Mouse (Mus musculus): ENCODE measurements around the gene Cdyl.

Gene Cdyl

DNA sequence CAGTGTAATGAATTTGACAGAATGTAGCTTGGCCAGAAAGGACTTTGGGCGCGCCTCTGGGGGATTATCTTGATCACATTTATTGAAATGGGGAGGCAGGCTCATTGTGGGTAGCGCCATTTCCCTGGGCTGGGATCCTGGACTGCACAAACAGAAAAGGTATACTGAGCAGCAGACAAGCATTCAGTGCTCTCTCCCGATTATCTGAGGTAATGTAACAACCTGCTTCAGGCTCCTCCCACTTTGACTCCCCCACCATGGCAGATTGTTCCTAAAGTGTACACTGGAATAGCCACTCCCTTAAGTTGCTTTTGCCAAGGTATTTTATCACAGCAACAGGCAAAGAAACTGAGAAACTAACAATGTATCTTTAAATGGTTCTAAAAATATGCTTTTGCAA, 58.0 kb downstream of the Cdyl start:
- DNase-seq: no peak

DNA sequence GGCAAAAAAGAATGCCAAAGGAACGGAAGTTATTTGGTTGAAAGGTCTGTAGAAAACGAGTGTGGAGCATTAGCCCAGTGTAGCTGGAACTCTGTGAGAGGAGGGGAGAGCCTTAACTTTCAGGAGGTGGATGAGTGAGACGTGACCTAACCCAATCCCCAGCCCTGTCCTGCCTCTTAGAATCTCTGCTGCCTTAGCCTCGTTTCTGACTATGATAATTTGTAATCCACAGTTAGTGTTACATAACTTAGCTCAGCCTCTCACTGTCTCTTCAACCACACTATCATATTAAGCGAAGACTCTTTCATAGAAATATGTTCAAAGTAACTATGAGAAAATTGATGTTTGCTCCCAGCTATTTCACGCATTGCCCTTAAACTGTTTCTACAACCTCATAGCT, 59.9 kb downstream of the Cdyl start:
- no peak for DNase-seq

DNA sequence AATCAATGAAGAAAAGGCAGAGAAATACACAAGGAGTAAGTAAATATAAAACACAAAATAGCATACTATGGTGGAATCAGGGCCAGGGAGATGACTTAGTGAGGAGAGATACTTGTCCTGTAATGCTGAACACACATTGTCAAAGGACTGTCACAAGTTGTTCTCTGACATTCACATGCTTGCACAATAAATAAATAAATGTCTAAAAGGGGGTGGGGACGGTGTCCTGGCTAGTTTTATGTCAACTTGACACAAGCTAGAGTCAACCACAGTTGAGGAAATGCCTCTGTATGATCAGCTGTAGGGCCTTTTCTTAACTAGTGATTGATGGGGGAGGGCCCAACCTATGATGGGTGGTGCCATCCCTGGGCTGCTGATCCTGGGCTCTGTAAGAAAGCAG, 63.4 kb downstream of the Cdyl start:
- no peak for DNase-seq

DNA sequence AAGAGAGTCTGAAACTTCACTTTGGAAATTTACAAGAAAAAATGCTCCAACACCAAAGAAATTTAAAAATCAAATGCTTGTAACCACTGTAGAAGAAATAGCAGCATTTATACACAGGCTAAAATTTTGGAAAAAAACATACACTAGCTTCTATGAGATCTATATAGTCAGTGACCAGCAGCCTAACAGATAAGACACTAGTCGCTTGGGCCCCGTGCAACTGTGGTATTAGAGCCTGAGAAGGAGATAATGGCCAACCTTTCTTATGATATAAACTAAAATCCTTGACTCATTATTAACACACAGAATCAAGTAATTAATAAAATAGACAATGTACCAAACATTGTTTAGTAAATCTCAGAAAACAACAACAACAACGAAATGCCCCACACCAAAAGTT, 66.4 kb downstream of the Cdyl start:
- no peak for DNase-seq

DNA sequence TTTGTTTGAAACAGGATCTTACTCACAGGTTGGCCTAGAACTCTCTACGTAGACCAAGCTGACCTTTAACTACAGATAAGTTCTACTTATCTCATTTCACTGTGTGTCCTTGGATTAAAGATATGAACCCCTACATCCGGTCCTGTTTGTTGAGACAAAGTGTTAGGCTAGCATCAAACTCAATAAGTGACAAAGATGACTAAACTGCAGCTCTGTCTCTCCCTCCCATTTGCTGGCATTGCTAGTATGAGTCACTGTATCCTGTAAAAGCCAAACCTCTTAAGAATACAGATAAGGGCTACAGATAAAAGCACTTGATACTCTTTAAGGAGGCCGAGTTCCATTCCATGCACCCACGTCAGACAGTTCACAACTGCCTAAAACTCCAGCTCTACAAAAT, 72.5 kb downstream of the Cdyl start:
- no peak for DNase-seq

DNA sequence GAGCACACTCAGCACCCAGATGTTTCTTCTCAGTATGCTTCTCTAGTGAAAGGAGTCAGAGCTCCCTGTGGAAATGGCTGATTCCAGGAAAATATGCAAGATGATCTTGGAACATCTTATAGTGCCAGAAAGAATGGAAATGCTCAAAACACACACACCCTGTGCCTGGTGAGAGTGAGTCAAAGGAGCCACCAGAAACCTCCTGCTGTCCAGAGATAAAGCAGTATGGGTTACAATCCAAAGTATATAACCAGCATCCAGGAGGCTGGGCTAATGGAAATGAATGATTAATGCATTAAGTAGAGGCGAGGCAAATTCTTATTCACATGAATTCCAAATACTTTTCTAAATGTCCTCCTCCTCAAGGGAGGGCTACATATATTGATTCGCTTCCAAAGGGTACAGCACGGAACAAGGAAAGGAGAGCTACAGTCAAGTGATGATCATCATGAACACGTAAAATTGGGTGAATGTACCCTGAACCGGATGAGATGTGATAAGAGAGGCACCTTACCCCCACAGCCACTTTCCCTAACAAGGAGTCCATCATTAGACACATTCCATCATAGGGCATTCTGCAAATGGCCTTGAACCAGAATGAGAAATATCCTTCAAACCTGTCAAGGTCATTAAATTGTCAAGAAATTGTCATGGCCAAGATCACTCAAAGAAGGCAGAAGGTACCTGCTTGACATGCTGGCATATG, 73.4 kb downstream of the Cdyl start:
- DNase-seq: no peak

DNA sequence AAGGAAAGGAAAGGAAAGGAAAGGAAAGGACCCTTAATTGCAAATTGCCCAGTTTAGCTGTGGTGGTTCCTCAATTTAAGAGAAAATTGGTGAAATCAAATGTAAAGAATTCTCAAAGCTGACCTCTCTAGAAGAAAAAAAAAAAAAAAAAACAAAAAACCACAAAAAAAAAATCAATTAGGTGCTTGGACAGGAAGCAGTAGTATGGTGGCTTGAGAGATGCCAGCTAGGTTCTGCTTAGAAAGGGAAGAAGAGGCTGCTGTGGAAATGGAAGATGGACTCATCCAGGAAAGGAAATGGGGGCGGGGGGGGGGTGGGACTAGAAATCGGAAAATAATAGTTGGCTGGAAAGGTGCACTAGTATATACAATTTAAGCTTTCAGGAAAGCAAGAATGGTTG, 77.9 kb downstream of the Cdyl start:
- DNase-seq: no peak

DNA sequence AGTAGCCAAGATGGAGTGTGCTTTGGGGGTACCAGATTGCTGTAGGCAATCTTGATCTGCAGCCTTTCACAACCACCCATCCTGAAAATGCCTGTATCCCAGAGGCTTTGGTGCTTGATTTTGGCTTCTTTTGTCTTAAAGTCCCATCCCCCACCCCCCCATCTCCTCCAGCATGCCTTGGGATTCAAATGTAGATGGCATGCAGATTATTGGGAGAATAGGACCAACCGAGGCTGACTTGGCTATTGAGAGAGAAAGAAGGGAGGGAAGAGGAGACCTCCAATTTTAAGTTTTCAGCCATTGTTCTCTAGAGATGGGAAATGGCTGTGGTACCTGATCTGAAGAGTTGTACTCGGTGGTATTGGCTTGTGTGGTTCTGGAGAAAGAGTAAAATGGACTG, 78.6 kb downstream of the Cdyl start:
- DNase-seq: no peak

DNA sequence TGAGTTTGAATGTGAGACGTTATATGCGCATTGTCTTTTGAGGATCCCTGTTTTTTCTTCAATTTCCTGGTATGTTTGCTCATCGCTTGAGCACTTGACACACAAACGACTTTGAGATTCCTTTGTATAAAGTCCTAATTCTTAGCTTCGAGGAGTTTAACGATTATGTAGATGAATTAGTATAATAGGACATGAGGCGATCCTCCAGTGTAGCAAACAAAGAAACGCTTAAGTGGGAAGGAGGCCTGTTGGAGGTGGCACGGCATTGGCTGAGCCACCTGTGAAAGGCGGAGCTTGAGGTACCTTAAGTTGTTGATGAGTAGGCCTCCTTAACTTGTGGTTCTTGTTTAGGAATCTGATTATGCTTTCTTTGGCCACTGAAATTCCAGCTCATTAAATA, 79.8 kb downstream of the Cdyl start:
- DNase-seq: no peak

DNA sequence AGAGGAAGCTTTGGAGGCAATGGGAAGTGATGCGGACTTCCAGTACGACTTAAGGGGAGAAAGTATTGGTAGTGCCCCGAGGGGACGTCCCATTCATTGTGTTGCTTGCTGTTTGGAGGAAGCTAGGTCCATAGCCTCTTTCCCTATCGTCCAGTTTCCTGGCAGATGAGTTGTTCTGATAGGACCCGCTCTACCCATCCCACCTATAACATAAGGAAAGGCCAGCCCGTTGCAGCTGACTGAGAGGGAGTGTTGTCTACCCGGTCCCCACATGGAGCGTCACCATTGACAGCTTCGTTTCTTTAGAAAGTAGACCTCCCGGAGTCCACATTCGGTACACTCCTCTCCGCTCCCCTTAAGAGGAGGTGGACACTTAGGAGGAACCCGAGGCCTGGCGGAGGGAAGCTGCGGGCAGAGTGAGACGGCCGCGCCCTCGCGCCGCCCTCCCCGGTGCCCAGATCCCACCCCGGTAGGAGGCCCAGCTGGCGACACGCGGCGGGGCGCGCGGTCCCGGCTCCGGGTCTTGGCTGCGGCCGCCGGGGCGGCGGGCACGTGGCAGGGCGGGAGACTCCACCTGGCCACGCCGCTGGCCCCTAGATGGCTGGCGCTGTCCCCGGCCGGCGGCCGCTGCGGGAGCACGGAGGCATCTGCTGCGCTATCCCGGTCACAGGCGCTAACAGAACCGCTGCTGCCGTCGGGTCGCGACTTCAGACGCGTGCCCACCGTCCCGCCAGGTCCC, 80.8 kb downstream of the Cdyl start:
- peak; percentile 80 for DNase-seq

DNA sequence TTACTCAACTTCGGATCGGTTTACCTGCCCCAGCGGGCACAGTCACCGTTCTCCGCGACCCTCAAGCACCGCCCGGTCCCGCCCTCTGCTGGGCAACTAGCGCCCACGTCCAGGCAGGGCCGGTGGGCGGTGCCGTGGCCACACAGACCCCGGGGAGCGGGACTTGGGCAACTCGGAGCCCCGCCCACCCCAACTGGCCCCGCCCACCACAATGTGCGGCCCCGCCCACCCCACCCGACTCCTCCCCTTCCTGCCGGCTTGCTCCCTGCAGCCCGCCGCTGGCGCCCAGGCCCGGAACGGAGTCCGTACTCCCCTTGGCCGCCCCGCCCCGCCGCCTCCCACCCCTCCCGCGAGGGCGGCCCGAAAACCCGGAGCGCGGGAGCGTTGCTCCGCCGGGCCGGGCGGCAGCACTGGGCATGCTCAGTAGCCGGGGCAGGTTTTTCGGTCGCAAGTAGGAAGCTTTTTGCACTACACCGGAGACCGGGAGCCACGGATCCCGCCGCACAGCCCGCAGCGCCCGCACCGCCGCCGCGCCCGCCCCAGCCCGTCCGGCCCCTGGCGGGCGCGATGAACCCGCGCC, 81.5 kb downstream of the Cdyl start:
- peak; percentile 90 for DNase-seq

DNA sequence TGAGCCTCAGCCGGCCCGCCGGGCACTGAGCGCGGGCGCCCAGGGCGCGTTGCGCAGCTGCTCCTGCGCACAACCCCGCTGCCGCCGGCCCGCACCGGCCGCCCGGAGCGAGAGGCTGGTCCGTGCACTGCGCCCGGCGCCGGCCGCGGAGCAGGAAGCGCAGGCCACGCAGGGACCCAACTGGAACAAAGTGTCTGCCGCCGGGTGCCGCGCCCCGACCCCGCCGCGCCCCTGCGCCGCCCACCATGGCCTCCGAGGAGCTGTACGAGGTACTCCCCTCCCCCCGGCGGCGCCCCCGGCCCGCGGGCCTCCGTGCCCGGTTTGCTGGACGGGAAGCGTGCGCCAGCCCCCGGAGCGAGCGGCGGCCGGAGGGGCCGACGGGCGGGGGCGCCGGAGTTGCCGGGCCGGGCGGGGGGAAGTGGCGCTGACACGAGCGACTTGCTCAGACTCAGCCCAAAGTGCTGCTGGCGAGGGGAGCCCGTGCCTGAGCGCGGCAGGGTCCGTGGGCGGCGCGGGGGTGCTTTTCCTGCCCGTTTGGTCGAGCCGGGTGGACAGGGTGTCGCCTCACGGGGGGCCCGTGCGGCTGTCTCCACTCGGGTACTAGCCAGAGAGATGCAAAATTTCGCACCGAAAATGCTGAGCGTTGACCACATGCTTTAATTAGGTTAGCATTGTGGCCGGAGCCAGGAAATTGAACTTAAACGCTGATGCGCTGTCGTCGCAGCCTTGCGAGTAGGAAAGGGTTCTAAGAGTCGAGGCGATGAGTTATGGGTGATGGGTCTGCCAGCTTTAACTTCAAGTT, 82.2 kb downstream of the Cdyl start:
- peak; percentile 64 for DNase-seq

DNA sequence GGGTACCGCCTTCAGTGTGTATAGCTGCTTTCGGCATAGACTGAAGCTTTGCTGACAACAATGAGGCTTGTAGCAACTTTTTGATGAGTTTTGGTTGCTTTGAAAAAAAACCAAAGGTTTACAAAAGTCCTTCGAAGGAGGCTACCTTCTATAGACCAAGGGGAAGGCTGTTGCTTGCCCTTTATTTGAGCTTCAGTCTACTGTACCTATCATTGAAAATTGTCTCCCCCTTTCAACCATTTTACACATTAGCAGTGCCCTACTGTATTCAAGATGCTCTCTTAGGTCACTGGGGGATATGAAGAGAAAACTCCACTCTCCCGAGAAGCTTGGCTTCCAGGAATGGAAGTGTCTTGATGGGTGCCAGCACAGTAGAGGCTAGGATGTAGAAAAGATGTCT, 83.1 kb downstream of the Cdyl start:
- no peak for DNase-seq

DNA sequence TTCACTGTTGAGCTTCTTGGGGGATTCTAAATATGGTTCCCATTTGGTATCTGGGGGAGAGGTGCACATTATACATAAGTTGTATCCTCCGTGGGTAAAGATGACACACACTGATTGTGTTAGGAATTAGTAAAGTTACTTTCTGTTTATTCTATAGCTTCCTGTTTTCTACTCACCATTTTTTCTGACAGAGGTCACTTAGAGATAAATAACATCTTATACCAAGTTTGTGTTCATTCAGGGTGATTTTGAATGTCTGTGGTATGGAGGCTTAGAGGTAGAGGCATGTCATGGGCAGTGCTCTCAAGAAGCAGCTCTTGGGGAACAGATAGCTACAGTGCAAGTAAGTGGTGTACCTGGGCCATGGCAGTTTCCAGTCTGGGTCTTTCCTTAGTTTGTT, 83.6 kb downstream of the Cdyl start:
- no peak for DNase-seq

DNA sequence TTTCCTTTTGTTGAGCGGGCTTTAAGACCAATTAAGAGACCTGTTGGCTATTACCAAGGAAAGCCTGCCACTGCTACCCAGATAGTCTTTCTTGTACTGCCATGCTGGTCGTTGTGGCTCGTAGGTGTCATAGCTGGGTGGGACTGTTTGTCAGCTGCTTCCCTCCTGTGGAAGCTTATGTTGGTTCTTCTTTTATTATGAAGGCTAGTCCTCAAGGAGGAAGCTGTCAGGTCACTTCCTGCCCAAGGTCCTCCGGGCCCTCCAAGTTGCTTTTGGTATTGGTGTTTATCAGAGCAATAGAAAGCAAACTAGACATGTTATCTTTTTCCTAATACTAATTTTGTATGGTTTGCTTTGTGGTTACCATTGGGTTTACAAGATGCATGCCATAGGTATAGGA, 89.6 kb downstream of the Cdyl start:
- no peak for DNase-seq

DNA sequence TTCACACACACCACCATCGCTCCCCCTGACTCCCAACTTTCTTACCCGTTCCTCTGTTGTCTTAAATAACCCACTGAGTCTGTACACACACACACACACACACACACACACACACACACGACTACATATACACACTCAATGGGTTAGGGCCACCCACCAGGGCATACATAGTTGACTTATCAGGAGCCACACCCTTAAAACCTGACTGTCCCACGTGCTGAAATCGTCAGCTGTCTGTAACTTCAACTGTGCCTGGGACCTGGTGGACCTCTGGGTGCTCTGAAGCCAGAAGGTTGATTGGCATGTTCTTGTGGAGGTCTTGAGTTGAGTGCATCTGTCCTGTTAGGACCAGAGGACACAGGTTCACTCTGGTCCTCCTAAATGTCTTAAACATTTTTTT, 90.0 kb downstream of the Cdyl start:
- no peak for DNase-seq

DNA sequence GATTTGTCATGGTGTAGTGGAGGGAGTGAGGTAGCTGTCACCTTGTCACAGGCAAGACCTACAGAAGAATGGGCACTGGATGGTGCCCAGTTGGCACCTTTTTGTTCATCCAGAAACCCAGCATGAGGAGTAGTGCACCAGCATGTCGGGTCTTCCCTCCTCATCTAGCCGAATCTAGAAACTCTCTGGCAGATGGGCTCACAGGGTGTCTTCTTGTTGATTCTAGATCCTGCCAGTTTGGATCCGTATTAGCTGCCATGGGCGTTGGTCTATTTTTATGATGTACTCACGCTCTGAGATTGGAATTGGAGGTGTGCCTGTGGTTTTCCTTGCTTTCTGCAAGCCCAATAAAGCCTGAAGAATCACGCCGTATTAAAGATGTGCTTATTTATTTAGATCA, 92.4 kb downstream of the Cdyl start:
- DNase-seq: peak; percentile 90

DNA sequence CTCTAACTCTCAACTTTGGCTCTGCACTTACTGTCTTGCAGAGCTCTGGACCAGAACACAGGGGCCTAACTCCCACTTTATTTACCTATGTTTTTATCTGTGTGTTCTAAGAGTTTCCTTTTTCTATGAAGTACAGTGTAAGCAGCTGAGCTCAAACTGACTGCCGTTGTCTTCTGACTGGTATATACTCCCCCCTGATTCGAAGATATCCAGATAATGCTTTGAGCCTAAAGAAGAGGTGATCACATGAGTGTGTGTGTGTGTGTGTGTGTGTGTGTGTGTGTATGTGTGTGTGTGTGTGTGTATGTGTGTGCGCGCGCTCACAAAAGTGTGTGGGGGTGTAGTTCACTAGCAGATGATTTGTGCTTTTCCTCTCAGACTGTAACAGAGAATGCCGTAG, 95.4 kb downstream of the Cdyl start:
- DNase-seq: no peak

DNA sequence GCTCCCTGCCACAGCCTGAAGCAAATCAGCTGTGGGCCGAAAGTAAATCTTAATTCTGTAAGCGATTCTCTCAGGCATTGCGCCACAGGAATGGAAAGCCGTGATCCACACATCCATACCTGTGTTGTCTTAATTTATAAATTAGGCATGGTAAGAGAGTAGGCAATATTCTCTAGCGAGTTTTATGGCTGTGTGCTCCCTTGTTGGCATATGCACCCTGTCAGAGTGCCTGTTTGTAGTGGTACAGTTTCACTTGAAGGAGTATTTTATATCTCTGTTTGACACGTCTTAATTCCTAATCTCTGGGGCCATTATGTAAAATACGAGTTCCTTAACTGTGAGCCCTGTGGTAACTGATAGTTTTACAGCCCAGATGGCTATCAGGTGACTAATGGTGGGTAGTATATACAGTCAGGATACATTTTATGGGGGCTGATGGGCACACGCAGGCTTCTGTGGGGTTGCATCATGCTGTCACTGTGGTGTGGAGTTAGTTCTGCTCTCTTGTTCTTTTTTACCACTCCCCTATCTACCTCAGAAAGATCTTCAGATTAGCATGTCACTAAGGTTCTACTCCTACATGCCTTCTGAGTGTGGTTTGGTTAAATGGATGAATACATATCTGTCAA, 96.1 kb downstream of the Cdyl start:
- DNase-seq: no peak

DNA sequence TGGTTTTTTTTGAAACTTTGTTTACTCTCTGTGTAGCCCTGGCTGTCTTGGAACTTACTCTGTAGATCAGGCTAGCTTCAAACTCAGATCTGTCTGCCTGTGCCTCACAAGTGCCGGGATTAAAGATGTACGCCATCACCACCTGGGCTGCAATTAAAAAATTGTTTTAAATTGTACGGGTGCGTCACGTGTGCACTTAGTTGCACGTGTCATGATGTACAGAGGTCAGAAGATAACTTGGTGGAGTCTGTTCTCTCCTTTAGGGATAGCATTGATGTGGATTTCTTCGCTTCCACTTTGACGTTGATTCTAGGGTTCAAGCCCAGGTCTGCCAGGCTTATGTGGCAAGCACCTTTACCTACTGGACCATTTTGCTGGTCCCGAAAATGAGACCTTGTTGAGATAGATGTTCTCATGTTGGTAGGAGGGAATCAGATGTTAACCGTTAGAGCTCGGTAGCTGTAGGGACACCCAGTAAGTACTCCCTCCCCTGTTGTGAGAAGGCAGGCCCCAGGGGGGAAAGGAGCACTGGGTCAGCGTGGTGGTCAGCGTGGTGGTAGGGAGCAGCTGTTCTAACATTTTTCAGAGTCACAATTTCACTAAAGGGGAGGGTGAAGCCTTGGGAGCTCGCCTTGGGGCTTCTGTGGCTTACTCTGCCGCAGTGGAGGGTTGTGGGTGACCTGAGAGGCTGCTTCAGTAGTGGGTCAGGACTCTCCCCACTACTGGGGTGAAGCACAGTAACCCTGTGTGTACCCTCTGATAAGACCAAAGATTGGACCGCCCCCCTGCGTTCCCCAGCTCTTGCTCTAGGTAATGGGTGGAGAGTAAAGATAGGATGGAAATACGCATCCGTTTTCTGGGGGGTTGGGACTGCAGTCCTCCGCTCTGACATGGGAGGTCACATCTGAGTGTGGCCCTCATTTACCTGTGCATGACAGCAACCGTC, 97.0 kb downstream of the Cdyl start:
- no peak for DNase-seq

DNA sequence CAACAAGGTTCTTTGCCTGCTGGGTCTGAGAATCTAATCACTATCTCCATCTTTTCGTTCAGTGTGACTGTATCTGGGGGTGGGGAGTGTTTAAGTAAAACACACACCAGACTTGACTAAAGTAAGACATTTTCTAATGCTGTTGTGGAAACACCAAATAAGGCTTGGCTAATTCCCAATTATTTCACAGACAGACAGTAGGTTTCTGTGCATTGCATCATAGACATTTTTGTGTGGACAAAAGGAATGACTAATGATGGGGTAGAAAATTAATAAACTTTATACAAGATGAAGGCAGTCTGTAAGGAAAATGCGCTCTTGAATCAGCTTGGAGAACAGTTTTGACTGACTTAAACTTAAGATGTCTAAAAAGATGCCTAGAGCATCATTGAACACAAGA, 100.7 kb downstream of the Cdyl start:
- no peak for DNase-seq

DNA sequence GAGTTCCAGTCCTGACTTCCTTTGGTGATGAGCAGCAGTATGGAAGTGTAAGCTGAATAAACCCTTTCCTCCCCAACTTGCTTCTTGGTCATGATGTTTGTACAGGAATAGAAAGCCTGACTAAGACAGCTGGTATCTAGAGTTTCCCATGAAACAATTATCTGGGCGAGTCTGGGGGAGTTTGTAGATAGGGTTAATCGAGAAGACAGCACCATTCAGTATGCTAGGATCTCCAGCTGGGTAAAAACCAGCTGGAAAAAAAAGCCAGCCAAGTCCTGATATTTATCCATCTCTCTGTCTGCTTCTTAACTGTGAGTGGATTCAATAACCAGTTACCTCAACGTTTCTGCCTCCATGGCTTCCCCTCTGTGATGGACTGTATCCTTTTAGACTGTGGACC, 104.9 kb downstream of the Cdyl start:
- DNase-seq: no peak

Data from cerebellum, adult 11-12 months (tissue).